Mouse (Mus musculus) small intestine, adult 2 months (tissue): ENCODE results near the gene Aebp2.

Experiments used
- CTCF ChIP-seq: fragments of 200-500 bp; IDR thresholded peaks from 2 replicates; pipeline ENCODE4 v1.5.1; 2012; ENCODE audit warnings: low read depth, mild to moderate bottlenecking, control low read depth, inconsistent platforms, low read length, moderate library complexity, mixed read lengths; ENCODE audit not compliant: insufficient replicate concordance, insufficient read length; ENCODE audit errors: extremely low read depth
- POLR2A ChIP-seq: fragments of 200-500 bp; IDR thresholded peaks from 2 replicates; pipeline ENCODE4 v1.6.1; 2012; ENCODE audit warnings: low read depth, mild to moderate bottlenecking, control low read depth, inconsistent platforms, low read length, moderate library complexity

DNA sequence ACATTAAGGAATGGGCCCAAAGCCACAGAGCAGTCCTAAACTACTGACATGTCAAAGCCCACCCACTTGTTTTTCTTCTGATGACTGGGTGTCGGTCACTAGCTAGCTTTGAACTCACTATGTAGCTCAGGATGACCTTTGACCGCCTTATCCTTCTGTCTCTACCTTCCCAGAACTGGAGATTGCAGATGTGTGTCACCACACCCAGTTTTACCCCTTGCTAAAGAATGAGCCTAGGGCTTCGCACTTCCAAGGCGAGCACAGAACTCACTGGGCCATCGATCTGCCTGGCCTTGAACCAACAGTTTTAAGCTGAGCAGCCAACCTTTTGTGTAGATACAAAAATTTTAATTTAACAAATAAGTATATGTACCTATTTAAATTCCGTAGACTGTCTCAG, 13.8 kb upstream of the Aebp2 start:
- TF ChIP-seq CTCF (no peak), POLR2A (no peak)
